Mouse (Mus musculus): ENCODE measurements at regions not wholly inside any gene's neighbourhood (a gene's known extent, or its start where the extent isn't known, plus 50 kb on each side); places are given as distances from the start of the nearest gene placed in this dataset.

DNA sequence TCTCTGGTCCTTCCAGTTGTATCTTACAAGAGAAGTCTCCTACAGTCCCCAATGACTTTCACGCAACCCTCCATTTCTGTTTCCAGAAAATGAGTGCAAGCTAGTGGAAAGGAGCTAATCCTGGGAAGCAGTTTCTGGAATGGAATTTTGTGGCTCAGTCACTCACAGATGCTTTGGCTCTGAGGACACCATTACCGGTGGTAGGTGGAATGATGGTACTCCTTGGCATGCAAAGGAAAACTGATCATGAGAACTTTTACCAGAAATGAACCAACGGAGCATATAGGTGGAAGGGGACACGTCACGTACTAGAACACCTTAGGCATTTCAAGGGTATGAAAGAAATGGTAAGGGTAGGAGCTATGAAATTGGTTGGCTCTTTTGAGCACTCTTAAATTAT is 135.1 kb upstream of the Mocs2 start:
- TF ChIP-seq POLR2A (IDR thresholded peaks at IDR 0.05; ENCODE audit: control insufficient read depth, extremely low read depth, insufficient read depth, low read length, poor library complexity) (no peak), CTCF (IDR thresholded peaks at IDR 0.05; ENCODE audit: borderline replicate concordance, control insufficient read depth, extremely low read depth, insufficient read depth, low read length, poor library complexity) (no peak)

Data from thymus, adult 2 months (tissue).